10 mouse cellular contexts compared by ENCODE assay signal in the genomic region with DNA sequence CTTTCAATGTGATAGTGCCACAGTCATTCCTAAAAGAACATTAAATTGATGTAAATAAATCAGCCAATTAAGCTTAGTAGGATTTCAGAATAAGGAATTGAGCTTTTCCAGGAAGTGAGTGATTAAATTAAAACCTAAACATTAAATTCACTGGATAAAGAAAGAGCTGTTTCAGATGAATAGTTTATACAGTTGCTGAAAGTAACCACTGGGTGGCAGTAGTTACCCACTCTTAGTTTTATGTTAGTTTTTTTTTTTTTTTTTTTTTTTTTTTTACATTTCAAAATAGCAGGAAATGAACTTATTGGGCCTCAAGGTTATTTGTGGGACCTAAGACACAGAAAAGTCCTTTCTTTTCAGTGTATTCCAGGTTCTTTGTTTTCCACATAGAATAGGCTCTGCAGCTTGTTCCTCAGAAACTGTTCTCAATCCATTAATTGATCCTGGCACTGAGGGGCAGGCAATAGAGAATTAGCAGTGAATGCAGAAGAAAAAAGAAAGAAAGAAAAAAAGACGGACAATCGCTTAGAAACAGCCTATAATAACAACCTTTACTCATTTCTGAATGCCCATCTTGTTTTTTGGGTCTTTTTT.
DNase-seq lines count a peak whose midpoint lies in the region; ATAC-seq and TF ChIP-seq lines count a peak whose summit lies in the region.
"Had no signal": no experiment of that assay in that cellular context is flagged by ENCODE, and none has a peak within 500 bp of the region (broad histone marks: within the 10 kb centered on the region; RNA-seq: fewer than 3 reads in every experiment).

No protein-coding gene starts in this region.

- no peak overlapping the region for H3K27ac ChIP-seq in cerebellum, adult 2 months (ENCODE audit: insufficient read depth, low read length)
- no peak overlapping the region for H3K27ac ChIP-seq in ES-Bruce4 (ENCODE audit: insufficient read depth, low read length)
- no peak overlapping the region for H3K27ac ChIP-seq in forebrain, embryonic 13.5 days
- H3K27ac ChIP-seq in heart, embryonic 11.5 days (ENCODE audit: low read depth, low read length), result no peak overlapping the region

- H3K4me2 ChIP-seq in forebrain, embryonic 13.5 days, result no peak overlapping the region
- no peak overlapping the region for H3K4me2 ChIP-seq in heart, embryonic 11.5 days

- no peak for TF ChIP-seq EP300 in ES-Bruce4 (IDR thresholded peaks at IDR 0.05; ENCODE audit: insufficient read depth, low read depth, low read length)

- DNase-seq in cerebellum, adult 2 months, result no peak
- no peak for DNase-seq in cerebellum, adult 9-10 months
- peak; percentile 10 for DNase-seq in layer of hippocampus, adult 9-10 months (ENCODE audit: low spot score)
- no peak for DNase-seq in layer of hippocampus, adult 9-11 months
- DNase-seq in adrenal gland, adult 8-10 months, result no peak
- DNase-seq: B cell, adult 2 months; lung, postnatal 4 days had no signal

- H3K36me3 ChIP-seq in ES-Bruce4 (ENCODE audit: control insufficient read depth, insufficient read depth, low read length, poor library complexity, severe bottlenecking), result no peaks in the 10 kb centered on the region
- H3K36me3 ChIP-seq in forebrain, embryonic 13.5 days (ENCODE audit: poor library complexity, severe bottlenecking), result no peaks in the 10 kb centered on the region
- H3K36me3 ChIP-seq in heart, embryonic 11.5 days (ENCODE audit: control insufficient read depth, insufficient read depth, low read length), result no peaks in the 10 kb centered on the region

- 45% methylated on average over 2 of the region's 2 CpGs for WGBS in cerebellum, adult 2 months
- WGBS in forebrain, embryonic 13.5 days, result 3% methylated on average over 2 of the region's 2 CpGs
- WGBS in heart, embryonic 11.5 days (ENCODE audit: insufficient replicate concordance), result 42% methylated on average over 2 of the region's 2 CpGs

- no peak overlapping the region for H3K4me3 ChIP-seq in cerebellum, adult 2 months (replicated peaks; ENCODE audit: insufficient read depth, low read depth, low read length)
- H3K4me3 ChIP-seq in ES-Bruce4 (ENCODE audit: low read depth, low read length), result no peak overlapping the region
- H3K4me3 ChIP-seq in forebrain, embryonic 13.5 days, result no peak overlapping the region
- no peak overlapping the region for H3K4me3 ChIP-seq in heart, embryonic 11.5 days (ENCODE audit: low read depth, low read length)

- ATAC-seq in forebrain, embryonic 13.5 days, result peak; percentile 65; the same call in 1 of the 2 replicates
- no peak for ATAC-seq in heart, embryonic 11.5 days (replicated peaks; ENCODE audit: insufficient number of reproducible peaks, low FRiP score, low TSS enrichment)

- TF ChIP-seq CTCF in cerebellum, adult 2 months (IDR thresholded peaks at IDR 0.05; ENCODE audit: borderline replicate concordance, insufficient read depth, low read depth, low read length), result peak; percentile 19; the same call in 1 of the 2 replicates
- TF ChIP-seq CTCF in ES-Bruce4 (IDR thresholded peaks at IDR 0.05; ENCODE audit: low read depth, low read length), result peak; percentile 3

- TF ChIP-seq POLR2A in cerebellum, adult 2 months (IDR thresholded peaks at IDR 0.05; ENCODE audit: borderline replicate concordance, insufficient read depth, low read length), result no peak
- no peak for TF ChIP-seq POLR2A in ES-Bruce4 (IDR thresholded peaks at IDR 0.05; ENCODE audit: insufficient read depth, low read length)

- no peaks in the 10 kb centered on the region for H3K4me1 ChIP-seq in cerebellum, adult 2 months (ENCODE audit: control insufficient read depth, insufficient read depth, low read length)
- H3K4me1 ChIP-seq in ES-Bruce4 (ENCODE audit: control insufficient read depth, insufficient read depth, low read length), result no peaks in the 10 kb centered on the region
- peaks cover 5% of the 10 kb centered on the region; the same call in 1 of the 2 replicates for H3K4me1 ChIP-seq in forebrain, embryonic 13.5 days
- H3K4me1 ChIP-seq in heart, embryonic 11.5 days (ENCODE audit: control insufficient read depth, insufficient read depth, low read length), result no peaks in the 10 kb centered on the region

- no peak overlapping the region for H3K9ac ChIP-seq in ES-Bruce4 (ENCODE audit: low read depth, poor library complexity, severe bottlenecking)
- no peak overlapping the region for H3K9ac ChIP-seq in forebrain, embryonic 13.5 days
- no peak overlapping the region for H3K9ac ChIP-seq in heart, embryonic 11.5 days (ENCODE audit: low read depth, low read length)

- no peaks in the 10 kb centered on the region for H3K9me3 ChIP-seq in ES-Bruce4 (replicated peaks; ENCODE audit: control insufficient read depth, insufficient read depth, low read length, poor library complexity, severe bottlenecking)
- no peaks in the 10 kb centered on the region for H3K9me3 ChIP-seq in forebrain, embryonic 13.5 days (replicated peaks)
- no peaks in the 10 kb centered on the region for H3K9me3 ChIP-seq in heart, embryonic 11.5 days (replicated peaks; ENCODE audit: control insufficient read depth, low read length)

- no peaks in the 10 kb centered on the region for H3K27me3 ChIP-seq in cerebellum, adult 2 months (ENCODE audit: control insufficient read depth, insufficient read depth, low read length)
- H3K27me3 ChIP-seq in ES-Bruce4 (ENCODE audit: control insufficient read depth, insufficient read depth, low read length, poor library complexity, severe bottlenecking), result no peaks in the 10 kb centered on the region; the same call in 1 of the 2 replicates
- no peaks in the 10 kb centered on the region for H3K27me3 ChIP-seq in forebrain, embryonic 13.5 days
- no peaks in the 10 kb centered on the region for H3K27me3 ChIP-seq in heart, embryonic 11.5 days (ENCODE audit: control insufficient read depth, insufficient read depth, low read length)
